Mouse (Mus musculus): ENCODE data around the gene Vcam1.

- TF ChIP-seq E2F4 (IDR thresholded peaks at IDR 0.05; ENCODE audit: insufficient read depth) (no peak), MAX (IDR thresholded peaks at IDR 0.05; ENCODE audit: low read depth) (no peak), POLR2A (IDR thresholded peaks at IDR 0.05; ENCODE audit: insufficient read length, low read depth) (peak; percentile 10), TCF12 (IDR thresholded peaks at IDR 0.05; ENCODE audit: insufficient read depth, poor library complexity, severe bottlenecking) (no peak), POLR2AphosphoS2 (IDR thresholded peaks at IDR 0.05; ENCODE audit: insufficient read length, low read depth) (no peak), REST (IDR thresholded peaks at IDR 0.05; ENCODE audit: insufficient read depth, insufficient read length) (no peak), TCF3 (IDR thresholded peaks at IDR 0.05; ENCODE audit: insufficient read length, low read depth) (no peak), MYOG (IDR thresholded peaks at IDR 0.05; ENCODE audit: control insufficient read depth in 1 of 3, insufficient read depth in 1 of 3, insufficient read length in 2 of 3, low read depth in 2 of 3) (no peak), CEBPB (IDR thresholded peaks at IDR 0.05; ENCODE audit: insufficient read depth, poor library complexity, severe bottlenecking) (0 out of 2 replicates have a peak, but pooled peaks have one; percentile 2), USF1 (IDR thresholded peaks at IDR 0.05; ENCODE audit: low read depth) (no peak), MYOD1 (IDR thresholded peaks at IDR 0.05; ENCODE audit: control insufficient read depth in 1 of 3, insufficient read length in 2 of 3, low read depth in 2 of 3) (peak in 1 of 3 experiments; percentile 10)
Observed at GRCm38 (mm10) chr3:116114249-116115188, 15.0 kb downstream of the Vcam1 start.

All from myocyte (in vitro differentiated cells).